Mouse (Mus musculus) limb, embryonic 15.5 days (tissue): ENCODE results near the gene Foxd4. TPM values are rescaled to one million over a fixed set of nuclear protein-coding genes. Genes with fewer than 3 reads are reported as not detected.
"Not testable (repeated sequence)": the region's sequence is repeated elsewhere in the genome, so short reads cannot be mapped to it uniquely, and the experiment has no call there.

Source experiments
- ATAC-seq: fragments of 200-750 bp; cut with Nextera tagmentation; 2 replicates; pipeline ENCODE4 v1.8.0; 2017; ENCODE audit warnings: low read depth, moderate TSS enrichment; ENCODE audit not compliant: insufficient number of reproducible peaks, low FRiP score, low TSS enrichment
- H3K27ac ChIP-seq: fragments of 300-500 bp; sonication (generic); 2 replicates; pipeline ENCODE4 v1.5.1; 2015; ENCODE audit warnings: moderate library complexity, mild to moderate bottlenecking, inconsistent platforms
- H3K27me3 ChIP-seq: fragments of 300-500 bp; sonication (generic); 2 replicates; pipeline ENCODE4 v1.6.1; 2015; ENCODE audit warnings: inconsistent platforms
- H3K36me3 ChIP-seq: fragments of 300-500 bp; sonication (generic); 2 replicates; pipeline ENCODE4 v1.6.1; 2015; ENCODE audit warnings: inconsistent platforms
- H3K4me1 ChIP-seq: fragments of 300-500 bp; sonication (generic); 2 replicates; pipeline ENCODE4 v1.6.1; 2015; ENCODE audit warnings: inconsistent platforms
- H3K4me2 ChIP-seq: fragments of 300-500 bp; sonication (generic); 2 replicates; pipeline ENCODE4 v1.6.1; 2015; ENCODE audit warnings: mild to moderate bottlenecking, inconsistent platforms
- H3K4me3 ChIP-seq: fragments of 300-500 bp; sonication (generic); 2 replicates; pipeline ENCODE4 v1.5.1; 2015; ENCODE audit warnings: mild to moderate bottlenecking, inconsistent platforms
- H3K9ac ChIP-seq: fragments of 300-500 bp; sonication (generic); 2 replicates; pipeline ENCODE4 v1.6.1; 2015; ENCODE audit warnings: inconsistent platforms
- H3K9me3 ChIP-seq: fragments of 300-500 bp; sonication (generic); 2 replicates; pipeline ENCODE4 v1.6.1; 2016; ENCODE audit warnings: inconsistent platforms
- WGBS: fragments of 180-500 bp; shearing (Covaris S2); methylation state at CpG from one replicate; pipeline ENCODE4 v1.1.7; 2015; 5-methylcytosine and 5-hydroxymethylcytosine counted together
- polyA plus RNA-seq: library from polyadenylated mRNA; unstranded; fragments of >200 nt; fragmentation: Nextera tagmentation; extraction: Ambion mirVana; gene quantifications from 2 replicates; pipeline ENCODE4 v1.2.1, GENCODE M21; 2015

The Foxd4 gene
- polyA plus RNA-seq, 1 experiment from 2014 or later = not detected

DNA sequence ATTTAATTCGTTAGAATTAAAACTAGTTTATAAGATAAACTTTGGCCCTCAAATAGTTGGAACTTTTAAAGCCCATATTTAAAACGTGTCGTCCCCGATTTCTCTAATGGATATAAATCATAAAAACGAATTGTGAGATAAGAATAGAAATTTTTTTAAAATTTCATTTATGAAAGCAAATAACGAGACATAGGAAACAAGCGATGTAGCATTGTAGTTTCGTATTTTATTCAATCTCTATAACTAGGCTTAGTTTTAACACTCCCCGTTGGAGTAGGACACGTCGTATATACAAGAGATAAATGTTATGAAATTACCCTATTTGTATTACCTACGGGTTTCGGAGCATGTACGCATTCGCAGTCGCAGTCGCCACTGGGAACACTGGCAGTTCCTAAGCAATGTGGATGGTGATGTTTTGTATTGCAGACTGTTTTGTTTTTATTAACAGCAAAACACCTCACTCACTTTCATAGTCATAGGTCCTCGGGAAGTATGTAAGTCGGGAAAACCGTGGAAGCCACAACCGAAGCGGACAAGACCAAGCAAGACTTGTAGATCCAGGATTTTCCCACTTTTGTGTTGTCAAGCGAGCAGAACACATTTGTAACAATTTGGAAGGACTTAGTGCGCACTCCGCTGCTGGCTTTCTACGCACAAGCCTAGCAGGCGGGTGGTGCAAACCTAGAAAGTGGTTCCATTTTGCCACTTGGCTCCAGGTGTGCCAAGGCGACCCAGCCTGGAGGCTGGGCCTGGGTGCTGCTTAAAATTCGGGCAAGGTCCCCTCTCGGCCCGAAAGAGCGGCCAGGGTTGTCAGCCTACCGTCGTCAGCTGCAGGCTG, 2.0 kb downstream of the Foxd4 start:
- H3K4me1 ChIP-seq = peaks cover 30% of the 10 kb centered on the region
- no peaks in the 10 kb centered on the region for H3K36me3 ChIP-seq
- ATAC-seq = no peak
- peak overlapping the region; percentile 38 for H3K4me3 ChIP-seq
- H3K9ac ChIP-seq = no peak overlapping the region
- H3K4me2 ChIP-seq = peak overlapping the region; percentile 67
- H3K27me3 ChIP-seq = peaks cover 80% of the 10 kb centered on the region
- 3% methylated on average over 34 of the region's 34 CpGs for whole genome bisulfite sequencing
- H3K9me3 ChIP-seq = no peaks in the 10 kb centered on the region
- H3K27ac ChIP-seq = no peak overlapping the region

DNA sequence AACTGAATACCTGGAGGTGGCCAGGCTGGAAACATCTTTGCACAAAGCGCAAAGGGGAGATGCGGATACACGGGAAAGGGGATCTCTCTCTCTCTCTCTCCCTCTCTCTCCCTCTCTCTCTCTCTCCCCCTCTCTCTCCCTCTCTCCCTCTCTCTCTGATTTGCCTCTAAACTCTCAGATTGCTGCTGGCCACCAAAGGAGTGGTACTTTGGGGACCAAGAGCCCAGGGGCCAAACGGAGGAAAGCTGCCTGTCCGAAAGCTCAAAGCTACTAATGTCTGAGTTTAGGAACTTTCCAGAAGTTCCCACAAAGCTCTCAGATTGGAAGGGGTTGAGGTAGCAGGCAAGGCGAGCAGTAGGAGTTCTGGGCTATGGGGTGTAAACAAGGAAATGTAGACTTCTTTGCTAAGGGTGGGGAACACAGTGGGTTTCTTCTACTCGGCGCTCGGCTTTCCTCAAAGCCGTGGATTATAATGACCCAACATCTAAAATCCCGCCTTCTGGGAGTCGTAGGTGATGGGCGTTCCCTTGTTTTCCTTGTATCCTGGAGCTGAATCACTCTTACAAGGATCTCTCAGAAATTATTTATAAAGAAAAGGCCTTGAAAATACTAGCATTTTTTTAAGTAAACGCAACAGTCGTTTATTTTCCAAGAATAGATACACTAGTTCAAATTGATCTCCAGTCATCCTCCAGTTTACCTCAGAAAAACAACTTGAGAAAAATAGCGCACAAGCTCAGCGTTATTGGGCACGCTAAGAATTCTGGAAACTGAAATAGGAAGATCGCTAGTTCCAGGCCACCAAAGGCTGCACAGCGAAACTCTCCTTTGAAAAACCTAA, 2.9 kb downstream of the Foxd4 start:
- peaks cover 73% of the 10 kb centered on the region for H3K27me3 ChIP-seq
- H3K9me3 ChIP-seq = no peaks in the 10 kb centered on the region
- 2% methylated on average over 20 of the region's 20 CpGs for WGBS
- H3K9ac ChIP-seq = no peak overlapping the region
- H3K4me2 ChIP-seq = peak overlapping the region; percentile 27; the same call in 1 of the 2 replicates
- no peaks in the 10 kb centered on the region for H3K36me3 ChIP-seq
- peaks cover 30% of the 10 kb centered on the region for H3K4me1 ChIP-seq
- peak overlapping the region; percentile 19; the same call in 1 of the 2 replicates for H3K4me3 ChIP-seq
- no peak for ATAC-seq
- no peak overlapping the region for H3K27ac ChIP-seq

DNA sequence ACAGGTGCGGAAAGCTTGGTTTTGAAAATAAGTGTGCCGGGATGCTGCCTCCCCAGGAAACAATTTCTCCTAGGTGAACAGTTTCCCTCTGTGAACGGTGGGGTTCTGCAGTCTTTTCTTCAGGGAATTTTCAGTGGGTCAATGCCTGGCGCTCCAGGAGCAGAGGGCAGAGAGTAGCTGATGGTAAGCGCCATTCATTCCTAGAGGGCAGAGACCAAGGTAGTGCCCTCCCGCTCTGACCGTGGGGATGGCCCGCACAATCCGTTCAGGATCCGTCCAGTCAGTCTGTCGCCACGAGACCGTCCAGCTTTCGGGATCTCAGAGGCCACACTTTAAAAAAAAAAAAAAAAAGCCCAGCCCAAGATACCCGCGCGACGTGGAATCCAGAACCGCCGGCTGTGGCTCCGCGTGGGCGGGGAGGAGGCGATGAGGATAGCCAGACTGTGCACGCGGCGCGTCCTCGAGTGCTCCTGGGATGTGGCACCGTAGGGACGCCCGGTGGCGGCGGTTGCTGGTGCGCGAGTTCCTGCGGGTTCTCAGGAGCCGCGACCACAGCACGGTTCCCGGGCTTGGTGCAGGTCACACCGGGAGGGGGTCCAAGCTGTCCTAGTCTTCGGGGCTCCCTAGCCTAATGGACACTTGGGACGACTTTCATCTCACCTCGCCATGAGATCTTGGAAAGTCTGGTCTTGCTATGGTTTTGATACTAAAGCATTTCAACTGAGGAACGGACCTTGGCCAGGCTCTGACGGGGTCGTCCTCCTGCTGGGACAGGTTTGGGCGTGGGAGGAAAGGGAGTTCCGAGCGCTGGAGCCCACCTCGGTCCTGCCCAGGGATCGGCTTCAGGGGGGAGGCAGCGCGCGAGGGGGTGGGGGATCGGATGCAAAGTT, 3.7 kb downstream of the Foxd4 start:
- peaks cover 30% of the 10 kb centered on the region for H3K4me1 ChIP-seq
- peak overlapping the region; percentile 27 for H3K4me2 ChIP-seq
- 3% methylated on average over 56 of the region's 57 CpGs for WGBS
- ATAC-seq = no peak
- no peaks in the 10 kb centered on the region for H3K36me3 ChIP-seq
- no peak overlapping the region for H3K9ac ChIP-seq
- H3K4me3 ChIP-seq = peak overlapping the region; percentile 19
- H3K27ac ChIP-seq = no peak overlapping the region
- peaks cover 65% of the 10 kb centered on the region for H3K27me3 ChIP-seq
- no peaks in the 10 kb centered on the region for H3K9me3 ChIP-seq

DNA sequence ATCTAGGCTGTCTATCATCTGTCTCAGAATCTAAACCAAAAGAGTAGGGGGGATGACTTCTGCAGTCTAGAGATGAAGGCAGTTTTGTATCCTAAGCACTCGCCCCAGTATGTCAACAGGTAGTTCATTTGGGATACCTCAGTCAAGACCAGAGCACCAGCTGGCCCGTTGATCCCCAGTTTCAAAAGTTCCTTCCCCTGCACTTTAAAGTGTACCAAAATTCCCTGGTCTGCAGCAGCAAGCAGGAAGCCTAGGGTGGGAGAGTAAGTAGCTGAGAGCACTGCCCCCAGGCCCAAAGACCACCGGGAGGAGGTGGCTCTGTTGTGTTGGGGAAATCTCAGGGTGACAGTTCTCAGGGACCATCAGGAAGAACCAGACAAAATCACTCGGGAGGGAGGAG, 4.5 kb downstream of the Foxd4 start:
- Histone ChIP-seq H3K36me3 (no peaks in the 10 kb centered on the region), H3K4me1 (peaks cover 30% of the 10 kb centered on the region), H3K27ac (no peak overlapping the region), H3K27me3 (peaks cover 58% of the 10 kb centered on the region), H3K9me3 (no peaks in the 10 kb centered on the region), H3K4me3 (no peak overlapping the region), H3K9ac (no peak overlapping the region), H3K4me2 (no peak overlapping the region)
- WGBS = 10% methylated on average over 4 of the region's 4 CpGs
- ATAC-seq = no peak

DNA sequence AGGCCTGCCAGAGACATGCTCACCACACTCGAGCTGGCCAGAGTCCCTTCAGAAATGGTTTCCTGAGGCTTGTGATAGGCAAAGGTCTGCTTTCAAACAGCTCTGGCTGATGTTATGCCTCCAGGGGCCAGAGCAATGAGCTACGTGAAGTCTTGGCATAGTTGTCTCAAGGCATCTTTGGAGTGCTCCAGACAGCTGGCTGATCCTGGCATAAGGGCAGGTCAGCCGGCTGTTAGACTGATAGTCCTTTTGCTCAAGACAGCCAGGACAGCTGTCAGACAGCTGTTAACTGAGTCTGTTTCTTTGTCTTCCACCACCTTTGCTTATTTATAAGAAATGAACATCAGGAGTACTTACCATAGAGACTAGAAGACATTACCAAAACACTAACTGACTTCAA, 14.1 kb downstream of the Foxd4 start:
- 71% methylated on average over 3 of the region's 3 CpGs for WGBS
- no peak overlapping the region for H3K4me2 ChIP-seq
- no peak overlapping the region for H3K4me3 ChIP-seq
- no peaks in the 10 kb centered on the region for H3K9me3 ChIP-seq
- ATAC-seq = no peak
- H3K9ac ChIP-seq = no peak overlapping the region
- no peaks in the 10 kb centered on the region for H3K4me1 ChIP-seq
- H3K36me3 ChIP-seq = no peaks in the 10 kb centered on the region
- H3K27me3 ChIP-seq = 0 out of 2 replicates have a peak, but pooled peaks cover 7% of the 10 kb centered on the region
- no peak overlapping the region for H3K27ac ChIP-seq

DNA sequence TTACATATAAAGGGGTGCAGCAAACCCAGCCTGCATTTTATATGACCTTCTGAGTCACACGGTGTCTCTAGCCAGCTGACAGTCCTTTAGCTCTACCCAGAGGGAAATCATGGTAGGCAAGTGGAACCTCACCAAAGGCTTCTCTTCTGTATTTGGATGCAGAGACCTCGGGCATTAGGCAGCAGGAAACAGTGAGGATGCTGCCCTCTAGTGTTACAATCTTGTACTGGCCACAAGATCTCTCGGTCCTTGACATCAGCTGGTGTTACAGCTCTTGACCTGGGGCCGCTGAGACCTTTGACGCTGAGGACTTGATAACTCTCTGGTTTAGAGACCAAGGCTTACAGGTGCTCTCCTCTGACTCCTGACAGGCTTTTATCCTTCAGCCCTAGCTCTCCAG, 15.5 kb downstream of the Foxd4 start:
- H3K27me3 ChIP-seq = 0 out of 2 replicates have a peak, but pooled peaks cover 7% of the 10 kb centered on the region
- ATAC-seq = no peak
- 5% methylated on average over 5 of the region's 5 CpGs for WGBS

DNA sequence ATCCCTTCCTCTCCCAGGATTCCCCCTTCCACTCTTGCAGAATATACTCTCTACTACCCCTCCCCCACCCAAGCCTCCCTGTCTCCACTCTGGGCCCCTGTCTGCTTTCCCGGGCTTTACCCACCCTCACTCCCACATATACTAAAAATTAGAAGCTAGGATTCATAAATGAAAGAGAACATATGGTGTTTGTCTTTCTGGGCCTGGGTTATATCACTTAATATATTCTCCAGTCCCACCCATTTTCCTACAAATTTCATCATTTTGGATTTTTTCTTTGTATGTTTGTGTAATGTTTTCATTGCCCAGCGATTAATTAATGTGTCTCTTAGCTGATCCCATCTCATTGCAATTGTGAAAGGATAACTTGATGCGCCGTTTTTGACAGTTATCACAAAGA, 19.8 kb downstream of the Foxd4 start:
- Histone ChIP-seq H3K4me2 (no peak overlapping the region), H3K4me3 (no peak overlapping the region), H3K27me3 (0 out of 2 replicates have a peak, but pooled peaks cover 9% of the 10 kb centered on the region), H3K4me1 (no peaks in the 10 kb centered on the region), H3K36me3 (no peaks in the 10 kb centered on the region), H3K27ac (no peak overlapping the region), H3K9me3 (no peaks in the 10 kb centered on the region), H3K9ac (no peak overlapping the region)
- WGBS = 66% methylated on average over 4 of the region's 4 CpGs
- no peak for ATAC-seq

More for the DNA sequence above, 15.5 kb downstream of the Foxd4 start:
- H3K4me3 ChIP-seq = no peak overlapping the region
- H3K36me3 ChIP-seq = no peaks in the 10 kb centered on the region
- no peak overlapping the region for H3K4me2 ChIP-seq
- H3K27ac ChIP-seq = no peak overlapping the region
- no peak overlapping the region for H3K9ac ChIP-seq
- no peaks in the 10 kb centered on the region for H3K9me3 ChIP-seq
- no peaks in the 10 kb centered on the region for H3K4me1 ChIP-seq

DNA sequence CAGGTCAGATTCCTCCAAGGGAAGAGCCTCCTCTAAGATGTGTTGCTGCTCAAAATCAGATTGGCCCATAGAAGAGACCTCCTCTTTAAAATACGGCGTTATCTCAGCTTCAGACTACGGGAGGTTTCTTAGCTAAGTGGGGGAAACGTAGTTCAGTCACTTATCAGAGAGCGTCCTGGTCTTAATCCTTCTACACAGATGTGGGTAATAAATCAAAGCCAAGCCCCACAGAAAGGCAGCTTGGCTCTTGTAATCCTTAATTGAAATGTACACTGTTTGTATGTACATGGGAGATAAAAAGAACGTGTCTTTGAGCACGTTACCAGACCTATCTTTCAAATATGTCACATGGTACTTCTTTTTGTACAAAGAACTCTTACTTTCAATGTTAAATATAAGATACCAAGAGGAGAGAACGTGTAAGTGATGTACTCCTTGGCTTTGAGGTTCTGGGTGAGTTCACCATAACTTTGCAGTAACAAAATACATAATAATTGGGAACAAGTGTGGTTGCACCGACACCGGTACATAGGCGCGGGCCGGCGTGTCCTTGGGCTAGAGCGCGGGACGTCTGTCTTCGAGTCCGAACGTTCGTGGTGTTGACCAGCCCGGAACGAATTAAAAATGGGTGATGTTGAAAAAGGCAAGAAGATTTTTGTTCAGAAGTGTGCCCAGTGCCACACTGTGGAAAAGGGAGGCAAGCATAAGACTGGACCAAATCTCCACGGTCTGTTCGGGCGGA, 25.7 kb downstream of the Foxd4 start, which contains the start of gene Gm10053:
TSS of gene Gm10053 (plus strand) at position 558 of the 742 bp plus-strand sequence.
- H3K4me1 ChIP-seq, H3K27ac ChIP-seq, H3K4me3 ChIP-seq, H3K9ac ChIP-seq, H3K36me3 ChIP-seq, ATAC-seq, H3K4me2 ChIP-seq, H3K9me3 ChIP-seq: not testable (repeated sequence)
- WGBS = 69% methylated on average over 23 of the region's 26 CpGs
- H3K27me3 ChIP-seq = 0 out of 2 replicates have a peak, but pooled peaks cover 10% of the 10 kb centered on the region

DNA sequence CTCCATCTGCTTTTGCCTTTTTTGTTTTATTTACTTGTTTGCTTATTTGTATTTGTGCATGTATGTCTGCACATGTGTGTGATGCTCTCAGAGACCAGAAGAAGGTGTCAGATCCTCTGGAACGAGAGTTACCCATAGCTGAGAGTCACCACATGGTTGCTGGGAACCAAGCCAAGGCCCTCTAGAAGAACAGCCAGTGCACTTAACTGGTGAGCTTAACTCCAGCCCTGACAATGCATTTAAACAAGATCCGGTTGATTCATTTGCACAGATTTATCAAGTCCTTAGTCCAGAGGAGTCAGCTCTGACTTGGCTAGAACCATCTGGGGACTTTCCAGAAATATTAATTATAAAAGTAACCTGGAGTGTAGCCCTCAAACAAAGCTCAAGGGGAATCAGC, 27.1 kb downstream of the Foxd4 start:
- no peaks in the 10 kb centered on the region; the same call in 1 of the 2 replicates for H3K4me1 ChIP-seq
- H3K4me3 ChIP-seq = no peak overlapping the region
- 0 out of 2 replicates have a peak, but pooled peaks cover 10% of the 10 kb centered on the region for H3K27me3 ChIP-seq
- no peak overlapping the region for H3K27ac ChIP-seq
- WGBS = 41% methylated on average over 2 of the region's 2 CpGs
- no peak for ATAC-seq
- no peaks in the 10 kb centered on the region for H3K9me3 ChIP-seq
- H3K4me2 ChIP-seq = no peak overlapping the region
- no peaks in the 10 kb centered on the region for H3K36me3 ChIP-seq
- no peak overlapping the region for H3K9ac ChIP-seq

DNA sequence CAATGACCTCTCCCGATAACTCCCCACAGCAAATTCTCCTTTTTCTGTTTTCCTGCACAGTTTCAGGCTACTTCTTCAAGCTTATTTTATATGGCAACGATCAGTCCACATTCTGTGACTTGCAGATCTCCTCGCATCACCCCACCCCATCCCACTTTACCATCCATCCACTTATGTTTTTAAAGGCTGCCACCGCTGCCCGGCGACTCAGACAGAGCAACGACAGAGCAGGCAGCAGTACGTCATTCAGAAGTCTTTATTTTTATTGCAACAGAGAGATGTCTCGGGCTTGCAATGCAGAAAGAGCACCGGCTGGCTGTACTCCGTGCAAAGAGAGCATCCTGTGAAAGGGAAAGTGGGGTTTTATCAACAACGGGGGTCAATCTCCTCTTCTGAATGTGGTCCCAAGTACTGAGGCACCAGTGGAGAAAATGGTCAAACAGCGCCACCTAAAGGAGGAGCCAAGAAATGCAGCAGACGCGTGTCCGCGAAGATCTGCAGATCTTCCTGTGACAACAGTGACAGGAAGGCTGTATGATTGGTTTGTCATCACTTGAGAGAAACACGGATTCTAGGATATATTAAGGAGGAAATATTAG, 29.9 kb downstream of the Foxd4 start:
- ATAC-seq = 0 out of 2 replicates have a peak, but pooled peaks have one; percentile 30

More for the DNA sequence above, 29.9 kb downstream of the Foxd4 start:
- H3K4me3 ChIP-seq = peak overlapping the region; percentile 37
- no peak overlapping the region for H3K27ac ChIP-seq
- peak overlapping the region; percentile 51 for H3K4me2 ChIP-seq
- H3K27me3 ChIP-seq = 0 out of 2 replicates have a peak, but pooled peaks cover 6% of the 10 kb centered on the region
- H3K4me1 ChIP-seq = no peaks in the 10 kb centered on the region; the same call in 1 of the 2 replicates
- no peak overlapping the region for H3K9ac ChIP-seq
- no peaks in the 10 kb centered on the region for H3K9me3 ChIP-seq
- 17% methylated on average over 18 of the region's 18 CpGs for WGBS
- H3K36me3 ChIP-seq = no peaks in the 10 kb centered on the region
